Mouse (Mus musculus) gastrocnemius, postnatal 25 days (tissue): ENCODE results near the gene Eng. TPM values are rescaled to one million over a fixed set of nuclear protein-coding genes. Genes with fewer than 3 reads are reported as not detected.

Experiments used
- DNase-seq: peaks from one replicate; pipeline ENCODE4 v3.0.0; 2022
- total RNA-seq, 2 experiments: library from RNA; stranded (reverse); gene quantifications; 1 replicate in 1 of 2; 2 replicates in 1 of 2; pipeline ENCODE4 v1.2.3; 2021

The Eng gene
- total RNA-seq, 2 experiments from 2014 or later: 28.0 to 30.7 TPM

DNA sequence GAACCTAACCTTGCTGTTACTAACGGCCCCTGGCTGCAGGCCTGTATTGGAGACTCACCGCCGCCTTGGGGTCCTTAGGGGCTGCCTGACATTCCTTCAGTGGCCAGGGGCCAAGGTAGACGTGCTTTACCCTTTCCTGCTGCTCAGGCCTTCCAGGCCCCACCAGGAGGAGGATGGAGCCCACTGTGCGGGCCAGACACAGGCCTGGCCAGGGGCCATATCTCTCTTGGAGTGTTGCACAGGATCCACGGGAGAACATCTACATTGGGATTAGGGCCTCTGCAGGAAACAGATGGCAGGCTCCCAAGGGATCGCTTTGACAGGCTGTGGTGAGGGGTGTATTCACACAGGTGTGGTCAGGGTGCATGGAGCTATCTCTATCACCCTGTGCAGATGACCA, 3.6 kb upstream of the Eng start:
- DNase-seq: peak; percentile 58

DNA sequence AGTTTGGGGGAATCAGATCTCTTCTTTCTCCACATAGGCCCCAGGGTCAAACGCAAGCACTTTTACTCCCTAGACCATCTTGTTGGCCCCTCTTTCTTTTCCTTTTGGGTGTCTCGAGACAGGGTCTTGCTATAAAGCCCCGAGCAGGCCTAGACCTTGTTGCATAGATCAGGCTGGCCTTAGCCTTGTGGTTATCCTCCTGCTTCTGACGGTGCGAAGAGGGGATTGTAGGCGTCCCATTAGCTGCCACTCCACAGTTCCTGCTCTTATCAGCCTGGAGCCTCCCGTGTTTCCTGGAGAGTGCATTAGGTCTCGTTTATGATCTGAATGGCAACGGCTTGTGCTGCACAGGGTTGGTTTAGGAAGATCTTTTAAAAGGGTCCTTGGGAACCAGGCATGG, 2.3 kb upstream of the Eng start:
- no peak for DNase-seq

DNA sequence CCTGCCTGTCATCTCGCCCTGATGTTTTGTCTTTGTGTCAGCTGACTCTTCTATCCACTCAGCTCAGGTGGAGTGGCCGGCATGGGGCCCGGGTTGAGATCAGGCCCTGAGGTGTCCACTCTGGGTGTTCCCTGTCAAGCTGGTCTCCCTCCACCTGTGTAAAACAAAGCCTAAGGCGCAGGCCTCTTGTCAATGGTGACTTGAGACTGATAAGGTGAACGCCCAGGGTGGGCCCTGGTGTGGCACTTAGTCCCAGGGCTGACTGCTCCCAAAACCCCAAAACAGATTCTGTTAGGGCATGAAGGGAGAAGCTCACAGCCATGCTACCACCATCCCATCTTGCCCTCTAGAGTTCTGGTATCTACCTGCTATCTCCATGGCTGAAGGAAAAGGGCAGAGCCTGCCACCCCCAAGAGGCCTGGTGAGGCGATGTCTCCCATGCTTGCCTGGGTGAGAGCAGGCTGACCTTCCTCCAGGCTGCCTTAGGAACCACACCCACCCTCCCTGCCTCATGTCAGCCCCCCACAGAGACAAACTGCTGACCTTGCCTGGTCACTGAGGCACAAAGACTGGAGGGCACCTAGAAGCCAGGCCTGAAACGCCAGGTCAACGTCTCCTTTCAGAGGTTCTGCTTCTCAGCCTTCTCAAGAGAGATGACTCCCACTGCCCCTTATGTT, 1.5 kb upstream of the Eng start:
- no peak for DNase-seq

DNA sequence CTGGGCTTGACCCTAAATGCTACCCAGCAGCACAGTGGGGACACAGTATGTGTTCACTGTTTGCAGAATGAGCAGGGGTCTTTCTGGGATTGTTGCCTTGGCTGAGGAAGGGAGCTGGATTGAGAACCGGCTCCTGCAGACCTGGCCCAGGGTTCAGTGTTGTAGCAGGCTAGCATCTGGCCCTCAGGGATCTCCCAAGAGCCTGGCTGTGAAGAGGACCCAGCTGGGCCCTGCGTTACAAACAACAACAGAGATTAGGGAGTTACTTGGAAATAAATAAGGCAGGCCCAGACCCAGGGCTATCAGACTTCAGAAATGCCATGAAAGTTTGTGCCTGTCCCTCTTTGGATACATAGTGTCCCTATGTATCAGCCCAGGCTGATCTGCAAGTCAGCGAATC, 748 bp upstream of the Eng start:
- no peak for DNase-seq

DNA sequence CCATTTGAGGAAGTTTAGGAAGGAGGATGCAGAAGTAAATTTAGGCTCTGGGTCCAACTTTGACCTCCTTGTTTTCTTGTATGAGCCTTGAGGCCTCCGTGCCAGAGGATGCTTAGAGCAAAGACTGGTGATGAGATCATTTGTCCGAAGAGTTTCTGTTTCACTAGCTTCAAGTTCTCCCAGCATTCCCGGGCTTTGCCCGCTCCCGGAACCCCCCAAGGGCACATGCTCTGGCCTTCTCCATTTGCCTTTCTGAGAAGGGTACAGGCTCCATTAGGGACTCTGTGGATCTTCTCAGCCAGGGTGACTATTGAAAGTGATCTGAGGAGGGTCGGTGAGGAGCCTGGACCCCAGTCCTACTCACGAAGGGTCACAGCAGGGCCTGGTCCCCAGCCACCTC, 971 bp downstream of the Eng start:
- DNase-seq: no peak

DNA sequence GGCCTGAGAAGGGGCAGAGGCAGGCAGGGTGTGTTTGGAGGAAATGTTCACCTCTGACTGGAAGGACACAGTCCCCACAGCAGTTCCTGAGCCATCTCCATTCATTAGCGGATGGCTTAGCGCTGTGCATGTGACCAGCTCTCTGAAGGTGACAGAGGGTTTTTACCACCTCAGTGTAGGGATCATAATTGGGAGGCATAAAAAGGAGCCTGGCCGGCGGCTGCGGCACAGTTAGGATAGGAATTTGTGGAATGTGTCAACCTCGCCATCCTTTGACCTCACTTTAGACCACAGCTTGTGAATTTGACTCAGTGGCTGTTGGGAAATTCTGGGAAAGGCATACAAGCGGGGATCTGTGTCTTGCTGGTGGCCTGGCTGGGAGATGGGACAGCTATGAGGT, 7.4 kb downstream of the Eng start:
- no peak for DNase-seq

DNA sequence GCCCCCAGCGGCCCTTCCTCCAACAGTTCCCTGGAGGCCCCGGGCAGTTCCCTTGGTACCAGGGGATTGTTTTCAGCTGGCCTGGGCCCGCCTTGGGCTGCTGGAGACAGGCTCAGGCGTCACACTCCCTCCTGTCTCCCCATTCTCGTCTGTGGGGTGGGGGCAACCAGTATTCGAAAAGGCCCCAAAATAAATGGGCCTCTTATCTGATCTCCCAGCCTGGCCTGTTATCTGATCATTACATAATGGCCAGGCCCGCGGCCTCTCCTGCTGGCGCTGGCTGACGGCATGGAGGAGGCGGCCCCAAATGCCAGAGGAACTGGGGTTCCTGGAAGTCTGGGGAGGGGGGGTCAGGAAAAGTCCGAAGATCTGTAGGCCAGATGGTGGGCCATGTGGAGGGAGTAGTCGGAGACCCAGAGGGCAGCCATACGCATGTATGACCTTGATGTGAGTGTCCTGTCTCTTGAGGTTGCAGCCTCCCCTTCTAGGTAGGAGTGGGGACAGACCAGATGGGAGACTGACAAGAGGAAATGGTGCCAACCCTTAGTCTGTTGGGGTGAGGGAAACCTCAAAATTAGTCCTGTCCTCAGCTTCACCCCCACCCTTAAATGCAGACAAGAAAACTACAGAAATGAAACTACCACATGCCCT, 8.5 kb downstream of the Eng start:
- DNase-seq: no peak

DNA sequence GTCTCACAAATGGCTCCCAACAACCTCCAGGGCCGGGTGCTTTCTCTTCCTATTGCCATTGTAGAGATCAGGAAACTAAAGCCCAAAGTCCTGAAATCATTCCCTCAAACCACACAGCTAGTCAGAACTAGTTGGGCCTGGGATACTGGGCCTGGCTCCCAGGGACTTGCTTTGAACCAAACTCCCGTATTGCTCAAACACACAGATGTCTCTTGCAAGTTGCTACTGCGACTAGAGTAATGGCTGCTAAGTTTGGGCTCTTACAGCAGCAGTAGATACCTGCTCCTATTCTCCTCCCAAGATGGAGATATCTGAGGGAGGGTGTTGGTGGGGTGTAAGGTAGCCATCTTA, 9.0 kb downstream of the Eng start:
- no peak for DNase-seq

DNA sequence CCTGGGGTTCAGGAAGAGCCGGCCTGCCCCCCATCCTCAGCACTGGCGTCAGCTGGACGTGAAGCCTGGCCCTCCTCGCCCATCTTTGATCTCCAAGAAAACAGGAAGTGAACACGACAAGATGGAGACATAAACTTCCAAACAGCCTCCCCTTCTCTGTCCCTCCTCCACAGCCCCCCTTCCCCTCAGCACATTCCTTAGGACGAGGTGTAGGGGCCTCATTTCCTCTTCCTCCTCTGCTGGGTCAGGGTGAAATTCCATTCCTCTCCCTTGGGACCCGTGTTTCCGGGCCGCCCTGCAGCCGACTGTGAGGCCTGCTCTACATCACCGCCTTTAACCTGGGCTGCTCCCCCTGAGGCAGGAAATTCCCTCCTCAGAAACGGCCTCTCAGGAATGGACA, 9.4 kb downstream of the Eng start:
- peak; percentile 68 for DNase-seq

DNA sequence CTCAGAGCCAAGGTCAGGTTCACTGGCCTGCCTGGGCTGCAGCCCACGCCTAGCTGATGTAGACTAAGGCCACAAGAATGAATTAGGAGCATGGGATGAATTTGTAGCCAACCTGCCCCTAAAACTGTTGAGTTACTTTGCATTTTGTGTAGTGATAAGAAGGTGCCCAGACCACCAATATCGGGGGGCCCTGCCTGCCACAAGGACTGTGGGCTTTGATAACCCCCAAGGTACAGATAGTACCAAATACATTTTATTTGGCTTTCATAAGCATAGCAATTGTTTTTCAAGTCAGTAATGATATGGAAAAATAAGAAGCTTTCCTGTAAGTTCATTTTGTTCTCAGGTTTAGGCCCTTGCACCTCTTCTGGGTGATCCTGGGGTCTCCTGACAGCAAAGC, 12.5 kb downstream of the Eng start:
- DNase-seq: no peak

DNA sequence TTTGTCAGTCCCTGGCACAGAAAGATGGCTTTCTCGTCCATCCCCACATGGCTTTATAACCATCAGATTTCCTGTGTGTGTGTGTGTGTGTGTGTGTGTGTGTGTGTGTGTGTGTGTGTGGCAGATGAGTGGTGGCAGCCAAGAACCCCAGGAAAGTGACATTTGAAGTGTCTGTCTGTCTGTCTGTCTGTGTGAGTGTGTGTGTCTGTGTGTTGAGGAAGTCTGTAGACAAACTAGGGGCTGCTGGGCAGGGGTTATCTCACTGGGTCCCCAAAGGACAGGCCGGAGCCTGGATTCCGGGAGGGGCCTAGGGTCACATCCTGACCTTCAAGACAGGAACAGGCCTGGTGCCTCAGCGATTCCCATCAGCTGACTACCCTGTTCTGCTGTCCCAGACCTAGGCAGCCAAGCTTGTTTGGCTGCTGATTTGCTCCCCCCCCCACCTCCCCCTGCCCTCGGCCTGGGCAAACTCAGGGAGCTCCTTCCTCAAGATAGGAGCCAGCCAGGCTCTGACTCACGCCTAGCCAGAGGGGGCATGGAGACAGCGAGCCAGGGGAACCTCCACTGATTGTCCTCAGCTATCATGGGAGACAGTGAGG, 15.2 kb downstream of the Eng start:
- DNase-seq: no peak

DNA sequence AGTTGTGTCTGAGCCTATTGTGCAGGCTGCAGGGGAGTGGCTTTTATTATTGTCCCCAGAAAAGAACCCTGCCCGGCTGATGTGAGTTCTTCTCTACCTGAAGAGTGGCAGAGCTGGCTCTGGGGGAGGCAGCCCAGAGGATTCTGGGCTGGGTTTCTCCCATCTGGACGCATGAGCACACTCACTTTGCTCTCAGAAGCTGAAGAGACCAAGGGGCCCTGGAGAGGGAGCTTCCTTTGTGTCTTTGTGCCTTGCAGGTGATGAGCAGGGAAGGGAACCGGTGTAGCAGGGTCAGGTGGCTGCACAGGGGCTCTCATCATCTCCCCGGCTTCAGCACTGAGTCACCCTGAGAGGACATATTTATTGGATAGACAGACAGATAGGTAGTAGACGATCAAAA, 15.9 kb downstream of the Eng start:
- DNase-seq: no peak

DNA sequence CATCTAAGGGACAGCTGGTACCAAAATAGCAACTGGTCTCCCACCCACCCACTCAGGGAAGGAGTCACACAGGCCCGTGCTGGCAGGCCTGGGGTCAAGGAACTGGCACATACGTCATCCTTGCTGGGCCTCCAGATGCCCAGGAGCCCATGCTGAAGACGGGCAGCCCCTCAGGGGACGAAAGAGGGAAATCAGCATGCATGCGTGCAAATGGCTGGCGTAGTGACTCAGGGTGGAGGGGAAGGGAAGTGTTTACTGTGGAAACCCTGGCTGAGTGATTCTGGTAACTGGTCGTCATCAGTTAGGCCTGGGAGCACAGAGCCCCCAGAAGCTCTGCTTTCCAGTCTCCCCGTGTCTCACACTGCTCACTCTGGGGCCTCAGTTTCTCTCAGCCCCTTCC, 18.9 kb downstream of the Eng start:
- DNase-seq: no peak

DNA sequence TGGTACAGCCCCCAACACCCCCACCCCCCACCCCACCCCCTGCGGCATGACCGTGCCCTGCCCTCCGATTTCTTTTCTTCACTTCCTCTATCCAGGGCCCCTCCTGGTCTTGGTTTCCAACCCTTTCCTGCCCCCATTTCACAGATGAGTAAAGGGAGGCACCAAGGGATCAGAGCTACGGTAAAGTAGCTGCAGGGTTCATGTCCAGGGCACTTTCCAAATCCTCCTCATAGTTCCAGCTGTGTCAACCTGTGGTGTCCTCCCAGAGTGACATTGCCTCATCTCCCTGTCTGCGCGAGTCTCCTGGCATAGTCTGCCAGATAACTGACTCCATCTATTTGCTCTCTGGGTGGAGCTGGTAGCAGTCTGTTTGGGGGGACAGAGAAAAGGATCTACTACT, 19.5 kb downstream of the Eng start:
- no peak for DNase-seq

DNA sequence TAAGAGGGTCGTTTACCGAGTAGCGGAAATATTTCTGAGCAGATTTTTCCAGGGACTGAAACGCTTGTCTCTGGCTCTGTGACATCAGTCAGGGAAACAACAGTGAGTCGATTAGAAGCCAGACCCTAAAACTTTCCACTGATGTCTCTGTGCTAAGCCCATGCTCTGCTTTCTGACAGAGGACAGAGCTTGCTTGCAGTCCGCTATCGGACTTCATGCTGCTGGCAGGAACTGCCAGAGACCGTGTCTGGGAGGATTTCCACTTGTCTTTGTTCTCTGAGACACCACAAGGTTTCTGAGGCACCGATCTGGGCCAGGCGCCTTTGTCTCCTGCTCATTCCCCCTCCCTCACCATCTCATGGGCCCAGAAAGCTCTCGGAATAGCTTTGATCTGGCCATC, 21.4 kb downstream of the Eng start:
- no peak for DNase-seq

DNA sequence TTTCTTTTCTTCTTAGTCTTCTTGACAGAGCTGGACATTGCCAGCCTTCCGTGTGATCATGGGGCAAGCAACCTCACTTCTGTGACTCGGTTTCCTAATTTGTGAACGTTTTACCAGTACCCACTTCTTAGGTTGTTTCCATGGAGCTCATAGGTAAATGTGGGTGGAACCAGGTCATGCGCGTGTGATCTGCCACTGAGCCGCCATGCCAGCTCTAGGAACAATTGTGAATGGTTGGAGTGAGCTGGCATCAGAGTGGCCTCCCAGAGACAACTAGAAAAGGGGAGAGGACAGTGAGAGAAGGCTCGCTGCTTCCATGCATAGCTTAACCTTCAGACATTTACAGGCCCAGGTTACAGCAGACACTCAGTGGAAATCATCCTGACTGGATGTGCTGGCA, 21.8 kb downstream of the Eng start:
- DNase-seq: no peak

DNA sequence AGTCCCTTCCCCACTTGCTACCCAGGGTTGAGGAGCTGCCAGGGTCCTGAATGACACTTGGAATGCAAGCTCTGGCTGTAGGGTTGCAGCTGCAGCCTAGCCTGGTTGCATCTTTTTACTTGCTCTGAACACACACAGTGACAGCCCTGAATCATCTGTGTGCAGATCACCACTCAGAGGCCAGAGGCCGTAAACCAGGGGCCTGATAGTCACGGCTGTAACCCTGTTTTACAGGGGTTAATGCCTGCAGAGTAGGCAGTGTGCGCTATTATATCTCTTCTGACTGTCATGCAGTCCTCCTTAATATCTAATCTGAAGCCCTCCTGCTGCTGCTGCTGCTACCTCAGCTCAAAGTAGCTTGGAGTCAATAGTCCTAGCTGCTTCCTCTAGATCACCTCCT, 23.5 kb downstream of the Eng start:
- no peak for DNase-seq

DNA sequence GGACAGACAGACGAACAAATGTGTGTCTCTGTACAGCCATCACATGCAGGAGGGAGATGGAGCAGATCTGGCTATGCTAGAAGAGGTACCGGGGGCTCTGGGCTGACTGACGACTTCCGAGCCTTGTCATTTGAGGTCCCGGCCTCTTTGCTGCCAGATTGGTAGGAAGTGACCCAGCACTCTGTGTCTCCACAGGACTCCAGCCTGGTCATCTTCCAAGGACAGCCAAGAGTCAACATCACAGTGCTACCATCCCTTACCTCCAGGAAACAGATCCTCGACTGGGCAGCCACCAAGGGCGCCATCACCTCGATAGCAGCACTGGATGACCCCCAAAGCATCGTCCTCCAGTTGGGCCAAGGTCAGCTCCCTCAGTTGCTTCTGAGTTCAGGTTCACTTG, 24.8 kb downstream of the Eng start:
- DNase-seq: no peak

DNA sequence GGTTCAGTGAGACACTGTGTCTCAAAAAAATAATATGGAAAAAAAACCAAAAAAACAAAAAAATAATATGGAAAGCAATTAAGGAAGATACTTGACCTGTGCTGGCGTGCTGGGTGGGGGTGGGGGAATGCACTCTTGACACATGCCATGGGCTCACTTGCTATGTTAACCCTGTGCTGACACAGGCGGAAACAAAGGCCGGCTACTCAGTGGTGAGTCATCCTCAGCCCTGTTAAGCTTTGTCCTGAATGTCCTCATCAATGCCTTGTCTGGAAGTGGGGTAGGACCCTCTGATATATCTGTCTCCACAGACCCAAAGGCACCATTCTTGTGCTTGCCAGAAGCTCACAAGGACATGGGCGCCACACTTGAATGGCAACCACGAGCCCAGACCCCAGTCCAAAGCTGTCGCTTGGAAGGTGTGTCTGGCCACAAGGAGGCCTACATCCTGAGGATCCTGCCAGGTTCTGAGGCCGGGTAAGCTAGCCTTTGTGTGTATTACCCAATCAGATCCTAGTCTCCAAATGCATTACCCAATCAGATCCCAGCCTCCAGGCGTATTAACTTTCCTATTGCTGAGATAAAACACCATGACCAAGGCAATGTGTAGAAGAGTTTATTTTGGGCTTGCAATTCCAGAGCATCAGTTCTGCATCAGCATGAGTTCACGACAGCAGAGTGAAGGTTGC, 25.7 kb downstream of the Eng start:
- DNase-seq: no peak

DNA sequence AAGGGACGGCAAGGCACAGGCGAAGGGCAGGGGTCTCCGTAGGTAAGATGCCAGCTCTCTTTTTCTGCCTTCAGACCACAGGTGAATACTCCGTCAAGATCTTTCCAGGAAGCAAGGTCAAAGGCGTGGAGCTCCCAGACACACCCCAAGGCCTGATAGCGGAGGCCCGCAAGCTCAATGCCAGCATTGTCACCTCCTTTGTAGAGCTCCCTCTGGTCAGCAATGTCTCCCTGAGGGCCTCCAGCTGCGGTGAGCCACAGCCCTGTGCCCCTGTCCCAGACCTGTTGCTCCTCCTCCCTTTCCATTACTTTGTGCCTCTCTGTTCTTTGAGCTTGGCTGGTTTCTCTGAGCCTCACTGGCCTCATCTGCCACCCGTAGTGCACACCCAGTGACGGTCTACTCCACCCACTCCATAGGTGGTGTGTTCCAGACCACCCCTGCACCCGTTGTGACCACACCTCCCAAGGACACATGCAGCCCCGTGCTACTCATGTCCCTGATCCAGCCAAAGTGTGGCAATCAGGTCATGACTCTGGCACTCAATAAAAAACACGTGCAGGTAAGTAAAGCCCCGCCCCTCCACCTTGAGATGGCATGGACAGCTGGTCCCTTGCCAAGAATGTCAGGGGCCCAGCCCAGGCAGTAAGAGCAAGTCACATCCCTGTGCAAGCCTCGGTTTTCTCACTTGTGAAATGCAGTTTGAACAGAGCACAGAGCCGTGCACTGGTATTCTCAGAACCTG, 27.0 kb downstream of the Eng start:
- DNase-seq: no peak

DNA sequence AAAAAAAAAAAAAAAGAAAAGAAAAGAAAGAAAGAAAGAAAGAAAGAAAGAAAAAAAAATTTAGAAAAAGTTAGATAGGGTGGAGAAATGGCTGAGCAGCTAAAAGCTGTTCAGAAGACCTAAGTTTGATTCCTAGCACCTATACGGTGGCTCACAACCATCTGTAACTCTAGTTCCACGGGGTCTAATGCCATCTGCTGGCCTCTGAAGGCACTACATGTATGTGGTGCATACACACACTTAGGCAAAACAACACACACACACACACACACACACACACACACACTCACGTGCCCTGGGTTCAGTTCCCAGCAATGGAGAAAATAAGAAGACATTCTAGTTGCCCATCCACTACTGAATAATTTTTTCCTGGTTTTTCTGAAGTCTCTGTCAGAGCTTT, 30.4 kb downstream of the Eng start:
- no peak for DNase-seq

DNA sequence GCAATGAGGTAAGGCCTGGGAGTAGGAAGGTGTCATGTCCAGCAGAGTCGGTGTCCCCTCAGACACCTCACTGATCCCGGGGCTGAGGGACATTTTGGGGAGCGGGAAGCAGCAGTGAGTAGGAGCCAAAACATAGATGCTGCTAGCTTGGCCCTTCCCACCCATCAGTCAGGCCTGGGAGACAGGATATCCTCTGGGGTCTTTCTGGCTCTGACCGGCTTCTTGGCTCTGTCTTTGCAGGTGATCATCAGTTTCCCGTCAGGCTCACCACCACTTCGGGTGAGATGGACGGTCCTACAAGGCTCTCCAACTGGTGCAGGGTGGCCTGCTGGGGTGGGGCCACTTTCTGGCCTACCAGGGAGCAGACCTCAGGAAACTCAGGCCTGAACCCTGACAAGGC, 31.3 kb downstream of the Eng start:
- no peak for DNase-seq

DNA sequence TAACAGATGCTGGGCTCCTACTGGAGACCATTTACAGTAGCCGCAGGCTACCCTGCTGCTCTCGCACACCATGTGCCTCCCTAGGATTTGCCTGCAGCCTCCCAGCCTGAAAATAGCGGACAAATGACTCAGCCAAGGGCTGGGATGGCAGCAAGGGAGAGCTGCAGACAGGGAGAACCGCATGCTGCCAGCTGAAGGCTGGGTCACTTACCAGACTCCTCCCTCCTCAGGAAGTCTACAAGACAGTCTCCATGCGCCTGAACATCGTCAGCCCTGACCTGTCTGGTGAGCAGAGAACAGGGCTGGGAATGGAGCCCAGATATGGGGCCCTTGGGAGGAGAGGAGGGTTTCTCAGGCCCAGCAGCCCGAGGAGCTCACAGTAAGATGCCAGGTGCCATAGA, 33.7 kb downstream of the Eng start:
- peak; percentile 52 for DNase-seq
